Mouse (Mus musculus): ENCODE results near the gene Cdca7. TPM values are rescaled to one million over a fixed set of nuclear protein-coding genes. Genes with fewer than 3 reads are reported as not detected.
A peak's percentile ranks its signal among the peaks of the same experiment; 100 is the strongest.

The Cdca7 gene
- total RNA-seq, 1 experiment = 94.1 TPM

GRCm38 (mm10) chr2:72476486-72477211 lies 690 bp downstream of the Cdca7 start:
- peaks cover 9 to 16% of the 10 kb centered on the region in 2 experiments for H3K4me1 ChIP-seq (ENCODE audit: control insufficient read depth in 2 of 2, insufficient read depth in 2 of 2, low read length in 2 of 2, poor library complexity in 1 of 2)
- peak overlapping the region; percentile 94 for H3K9ac ChIP-seq (ENCODE audit: insufficient read depth, low read depth, low read length, poor library complexity, severe bottlenecking)
- no peaks in the 10 kb centered on the region for H3K9me3 ChIP-seq (ENCODE audit: control insufficient read depth, insufficient read depth, low read depth, low read length)
- peak; percentile 33 for DNase-seq (ENCODE audit: low read depth, low spot score)
- in situ Hi-C loops (cut with MboI; ENCODE audit: low sequenced_read_pairs in 2 of 2, unreplicated experiment in 2 of 2) = no loop called here
- peak overlapping the region; percentile 86 for H3K27ac ChIP-seq (ENCODE audit: insufficient read depth, low read depth, low read length, poor library complexity, severe bottlenecking)
- TF ChIP-seq MAFK (IDR thresholded peaks at IDR 0.05; ENCODE audit: insufficient read depth, low read depth, low read length) (no peak), ZC3H11A (IDR thresholded peaks at IDR 0.05; ENCODE audit: borderline replicate concordance, low read depth, low read length) (no peak), CHD2 (IDR thresholded peaks at IDR 0.05; ENCODE audit: low read depth, low read length) (0 out of 2 replicates have a peak, but pooled peaks have one; percentile 3), ZNF384 (IDR thresholded peaks at IDR 0.05; ENCODE audit: low read depth, low read length) (no peak), HCFC1 (IDR thresholded peaks at IDR 0.05; ENCODE audit: borderline replicate concordance, insufficient read depth, low read length) (peak; percentile 22; the same call in 1 of the 2 replicates)
- H3K36me3 ChIP-seq (ENCODE audit: control insufficient read depth, insufficient read depth, low read length, poor library complexity, severe bottlenecking) = peaks cover 20% of the 10 kb centered on the region
- H3K4me3 ChIP-seq (ENCODE audit: insufficient read depth in 1 of 2, low read depth in 1 of 2, low read length in 2 of 2, poor library complexity in 1 of 2, severe bottlenecking in 1 of 2) = peak overlapping the region; percentile 55 to 90

DNA sequence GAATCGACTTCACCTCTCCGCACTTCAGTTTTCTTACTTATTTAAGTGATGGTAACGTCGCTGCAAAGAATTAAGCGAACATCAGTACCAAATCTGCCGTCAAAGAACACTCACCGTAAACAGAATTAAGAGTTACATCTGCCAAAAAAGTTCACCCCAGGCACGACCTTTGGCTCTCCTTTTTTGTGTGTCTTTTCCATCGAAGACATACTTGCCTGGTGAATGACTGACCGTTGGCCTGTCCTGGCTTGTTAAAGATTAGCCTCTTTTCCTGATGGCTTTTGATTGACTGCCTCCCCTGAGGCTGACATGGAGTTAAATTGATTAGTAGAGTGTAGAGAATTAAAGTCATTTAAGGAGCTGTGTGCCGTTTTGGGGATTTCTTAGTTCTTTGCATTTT lies 1.3 kb downstream of the Cdca7 start:
- in situ Hi-C loops (cut with MboI; ENCODE audit: low sequenced_read_pairs in 2 of 2, unreplicated experiment in 2 of 2) = no loop called here
- DNase-seq (ENCODE audit: low read depth, low spot score) = no peak
- TF ChIP-seq ZC3H11A (IDR thresholded peaks at IDR 0.05; ENCODE audit: borderline replicate concordance, low read depth, low read length) (no peak), HCFC1 (IDR thresholded peaks at IDR 0.05; ENCODE audit: borderline replicate concordance, insufficient read depth, low read length) (no peak), MAFK (IDR thresholded peaks at IDR 0.05; ENCODE audit: insufficient read depth, low read depth, low read length) (no peak)
- Histone ChIP-seq H3K4me1 (ENCODE audit: control insufficient read depth in 2 of 2, insufficient read depth in 2 of 2, low read length in 2 of 2, poor library complexity in 1 of 2) (peaks cover 9 to 13% of the 10 kb centered on the region in 2 experiments), H3K9me3 (ENCODE audit: control insufficient read depth, insufficient read depth, low read depth, low read length) (no peaks in the 10 kb centered on the region), H3K9ac (ENCODE audit: insufficient read depth, low read depth, low read length, poor library complexity, severe bottlenecking) (peak overlapping the region; percentile 94), H3K4me3 (ENCODE audit: insufficient read depth in 1 of 2, low read depth in 1 of 2, low read length in 2 of 2, poor library complexity in 1 of 2, severe bottlenecking in 1 of 2) (peak overlapping the region; percentile 55 to 90), H3K27ac (ENCODE audit: insufficient read depth, low read depth, low read length, poor library complexity, severe bottlenecking) (no peak overlapping the region; the same call in 1 of the 2 replicates), H3K36me3 (ENCODE audit: control insufficient read depth, insufficient read depth, low read length, poor library complexity, severe bottlenecking) (peaks cover 25% of the 10 kb centered on the region)

- no peak for DNase-seq (ENCODE audit: low read depth, low spot score)
- H3K36me3 ChIP-seq (ENCODE audit: control insufficient read depth, insufficient read depth, low read length, poor library complexity, severe bottlenecking) = peaks cover 33% of the 10 kb centered on the region
- TF ChIP-seq ZNF384 (IDR thresholded peaks at IDR 0.05; ENCODE audit: low read depth, low read length) (no peak), ZC3H11A (IDR thresholded peaks at IDR 0.05; ENCODE audit: borderline replicate concordance, low read depth, low read length) (no peak), MAFK (IDR thresholded peaks at IDR 0.05; ENCODE audit: insufficient read depth, low read depth, low read length) (no peak), HCFC1 (IDR thresholded peaks at IDR 0.05; ENCODE audit: borderline replicate concordance, insufficient read depth, low read length) (no peak)
- H3K4me1 ChIP-seq (ENCODE audit: control insufficient read depth in 2 of 2, insufficient read depth in 2 of 2, low read length in 2 of 2, poor library complexity in 1 of 2) = peaks cover 9 to 13% of the 10 kb centered on the region in 2 experiments
- H3K4me3 ChIP-seq (ENCODE audit: insufficient read depth in 1 of 2, low read depth in 1 of 2, low read length in 2 of 2, poor library complexity in 1 of 2, severe bottlenecking in 1 of 2) = peak overlapping the region; percentile 55 to 90; a peak in 3 of 4 replicates
- H3K9me3 ChIP-seq (ENCODE audit: control insufficient read depth, insufficient read depth, low read depth, low read length) = no peaks in the 10 kb centered on the region
- H3K9ac ChIP-seq (ENCODE audit: insufficient read depth, low read depth, low read length, poor library complexity, severe bottlenecking) = peak overlapping the region; percentile 26; the same call in 1 of the 2 replicates
- no peak overlapping the region for H3K27ac ChIP-seq (ENCODE audit: insufficient read depth, low read depth, low read length, poor library complexity, severe bottlenecking)
- in situ Hi-C loops (cut with MboI; ENCODE audit: low sequenced_read_pairs in 2 of 2, unreplicated experiment in 2 of 2) = no loop called here
Measured at GRCm38 (mm10) chr2:72478176-72478575, 2.2 kb downstream of the Cdca7 start.

DNA sequence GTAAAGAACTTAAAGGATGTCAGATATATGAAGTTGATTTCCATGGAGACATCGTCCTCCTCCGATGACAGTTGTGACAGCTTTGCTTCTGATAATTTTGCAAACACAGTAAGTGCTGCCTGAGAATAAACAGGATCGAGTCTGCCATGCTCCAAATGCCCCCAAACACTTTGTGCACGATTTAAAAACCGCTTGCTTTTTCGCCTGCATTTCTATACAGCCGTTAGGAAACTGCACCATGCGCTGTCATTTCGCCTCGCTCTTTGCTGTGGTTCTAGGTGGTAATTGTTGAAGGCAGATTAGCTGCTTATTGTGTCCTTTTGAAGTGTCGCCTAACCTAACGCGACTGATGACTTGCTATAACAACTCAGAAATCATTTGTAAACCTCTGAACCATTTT lies 3.0 kb downstream of the Cdca7 start:
- H3K27ac ChIP-seq (ENCODE audit: insufficient read depth, low read depth, low read length, poor library complexity, severe bottlenecking) = no peak overlapping the region
- peaks cover 9 to 13% of the 10 kb centered on the region in 2 experiments for H3K4me1 ChIP-seq (ENCODE audit: control insufficient read depth in 2 of 2, insufficient read depth in 2 of 2, low read length in 2 of 2, poor library complexity in 1 of 2)
- in situ Hi-C loops (cut with MboI; ENCODE audit: low sequenced_read_pairs in 2 of 2, unreplicated experiment in 2 of 2) = no loop called here
- H3K36me3 ChIP-seq (ENCODE audit: control insufficient read depth, insufficient read depth, low read length, poor library complexity, severe bottlenecking) = peaks cover 40% of the 10 kb centered on the region
- DNase-seq (ENCODE audit: low read depth, low spot score) = no peak
- H3K9ac ChIP-seq (ENCODE audit: insufficient read depth, low read depth, low read length, poor library complexity, severe bottlenecking) = no peak overlapping the region; the same call in 1 of the 2 replicates
- no peak overlapping the region for H3K4me3 ChIP-seq (ENCODE audit: insufficient read depth in 1 of 2, low read depth in 1 of 2, low read length in 2 of 2, poor library complexity in 1 of 2, severe bottlenecking in 1 of 2)
- no peak for TF ChIP-seq HCFC1 (IDR thresholded peaks at IDR 0.05; ENCODE audit: borderline replicate concordance, insufficient read depth, low read length)
- TF ChIP-seq ZNF384 (IDR thresholded peaks at IDR 0.05; ENCODE audit: low read depth, low read length) = no peak
- TF ChIP-seq CHD2 (IDR thresholded peaks at IDR 0.05; ENCODE audit: low read depth, low read length) = no peak
- TF ChIP-seq MAFK (IDR thresholded peaks at IDR 0.05; ENCODE audit: insufficient read depth, low read depth, low read length) = no peak
- no peak for TF ChIP-seq ZC3H11A (IDR thresholded peaks at IDR 0.05; ENCODE audit: borderline replicate concordance, low read depth, low read length)
- H3K9me3 ChIP-seq (ENCODE audit: control insufficient read depth, insufficient read depth, low read depth, low read length) = no peaks in the 10 kb centered on the region
